Mouse (Mus musculus) thymus, adult 2 months (tissue): ENCODE data around the gene Gm49395. TPM values are rescaled to one million over a fixed set of nuclear protein-coding genes. Genes with fewer than 3 reads are reported as not detected.

Experiments
- DNase-seq: peaks from one replicate; pipeline ENCODE4 v3.0.0; 2021
- H3K27ac ChIP-seq: fragments of 200-500 bp; 2 replicates; pipeline ENCODE4 v1.5.1; 2012; ENCODE audit warnings: low read length, control low read depth; ENCODE audit not compliant: control insufficient read depth, insufficient read depth
- H3K27me3 ChIP-seq: fragments of 200-500 bp; 2 replicates; pipeline ENCODE4 v1.6.1; 2012; ENCODE audit warnings: mild to moderate bottlenecking, low read length, moderate library complexity, mixed read lengths; ENCODE audit not compliant: control insufficient read depth, insufficient read depth
- H3K36me3 ChIP-seq: fragments of 200-500 bp; 2 replicates; pipeline ENCODE4 v1.6.1; 2012; ENCODE audit warnings: mild to moderate bottlenecking, low read length, moderate library complexity; ENCODE audit not compliant: control insufficient read depth, insufficient read depth
- H3K4me1 ChIP-seq: fragments of 200-500 bp; replicated peaks from 2 replicates; pipeline ENCODE4 v1.6.1; 2012; ENCODE audit warnings: low read length; ENCODE audit not compliant: control insufficient read depth, insufficient read depth
- H3K4me3 ChIP-seq: fragments of 200-500 bp; 2 replicates; pipeline ENCODE4 v1.5.1; 2012; ENCODE audit warnings: mild to moderate bottlenecking, low read length, control low read depth, moderate library complexity; ENCODE audit not compliant: control insufficient read depth, insufficient read depth
- CTCF ChIP-seq: fragments of 200-500 bp; IDR thresholded peaks from 2 replicates; pipeline ENCODE4 v1.5.1; 2012; ENCODE audit warnings: mild to moderate bottlenecking, control low read depth, low read length, moderate library complexity, borderline replicate concordance; ENCODE audit not compliant: control insufficient read depth, poor library complexity, insufficient read depth; ENCODE audit errors: extremely low read depth
- POLR2A ChIP-seq: fragments of 200-500 bp; IDR thresholded peaks from 2 replicates; pipeline ENCODE4 v1.6.1; 2012; ENCODE audit warnings: mild to moderate bottlenecking, low read length, control low read depth, moderate library complexity; ENCODE audit not compliant: control insufficient read depth, poor library complexity, insufficient read depth; ENCODE audit errors: extremely low read depth
- WGBS: fragments of 180-500 bp; shearing (Covaris S2); methylation state at CpG from one replicate; pipeline ENCODE4 v1.1.7; 2018; 5-methylcytosine and 5-hydroxymethylcytosine counted together
- polyA plus RNA-seq: library from polyadenylated mRNA; depleted of rRNA; stranded (reverse); fragments of >200 nt; gene quantifications from 2 replicates; pipeline ENCODE4 v1.2.3, GENCODE M21; 2012

Gm49395 gene
- polyA plus RNA-seq, 1 experiment, result 1.5 TPM

GRCm38 (mm10) chr13:115082339-115082738, 19.4 kb downstream of the Gm49395 start:
- no peaks in the 10 kb centered on the region for H3K4me1 ChIP-seq
- no peaks in the 10 kb centered on the region for H3K36me3 ChIP-seq
- WGBS, result 94% methylated on average over 7 of the region's 7 CpGs
- H3K4me3 ChIP-seq, result no peak overlapping the region
- H3K27me3 ChIP-seq, result no peaks in the 10 kb centered on the region
- no peak overlapping the region for H3K27ac ChIP-seq
- no peak for DNase-seq
- TF ChIP-seq CTCF (no peak), POLR2A (no peak)

DNA sequence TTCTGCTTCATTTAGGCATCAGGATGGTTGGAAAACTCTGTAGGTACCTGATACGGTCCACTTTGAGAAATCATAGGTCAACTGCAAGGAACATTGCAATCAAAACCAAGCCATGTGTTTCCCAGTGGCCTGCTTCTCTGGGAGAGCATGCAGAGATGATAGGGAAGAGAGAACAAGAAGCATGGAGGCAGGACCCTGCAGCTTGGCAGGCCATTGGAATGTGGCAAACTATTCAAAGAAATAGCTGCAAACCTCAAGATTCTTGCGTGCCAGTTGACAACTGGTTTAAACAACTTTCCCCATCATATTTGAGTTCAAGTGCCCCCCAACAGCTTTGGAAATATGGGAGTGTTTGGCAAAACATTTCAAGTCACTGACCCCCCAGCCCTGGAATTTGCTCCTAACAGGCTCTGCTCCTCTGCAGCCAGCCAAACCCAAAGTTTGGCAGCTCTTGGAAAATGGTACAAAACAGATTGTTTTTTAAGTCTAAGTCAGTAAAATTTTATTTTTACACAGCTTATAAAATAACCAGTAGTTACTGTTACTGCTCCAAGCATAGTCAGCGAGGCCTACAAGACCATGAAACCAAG, 21.6 kb downstream of the Gm49395 start:
- Histone ChIP-seq H3K27me3 (no peaks in the 10 kb centered on the region), H3K36me3 (no peaks in the 10 kb centered on the region), H3K27ac (no peak overlapping the region), H3K4me1 (no peaks in the 10 kb centered on the region), H3K4me3 (no peak overlapping the region)
- 96% methylated on average over 3 of the region's 3 CpGs for WGBS
- TF ChIP-seq POLR2A (no peak), CTCF (no peak)
- no peak for DNase-seq

- Histone ChIP-seq H3K4me3 (no peak overlapping the region), H3K27ac (no peak overlapping the region), H3K36me3 (no peaks in the 10 kb centered on the region), H3K27me3 (no peaks in the 10 kb centered on the region), H3K4me1 (no peaks in the 10 kb centered on the region)
- DNase-seq, result no peak
- WGBS, result 89% methylated on average over 6 of the region's 6 CpGs
- no peak for TF ChIP-seq CTCF
- TF ChIP-seq POLR2A, result no peak
These were observed 22.6 kb downstream of the Gm49395 start for GRCm38 (mm10) chr13:115078997-115079685.

DNA sequence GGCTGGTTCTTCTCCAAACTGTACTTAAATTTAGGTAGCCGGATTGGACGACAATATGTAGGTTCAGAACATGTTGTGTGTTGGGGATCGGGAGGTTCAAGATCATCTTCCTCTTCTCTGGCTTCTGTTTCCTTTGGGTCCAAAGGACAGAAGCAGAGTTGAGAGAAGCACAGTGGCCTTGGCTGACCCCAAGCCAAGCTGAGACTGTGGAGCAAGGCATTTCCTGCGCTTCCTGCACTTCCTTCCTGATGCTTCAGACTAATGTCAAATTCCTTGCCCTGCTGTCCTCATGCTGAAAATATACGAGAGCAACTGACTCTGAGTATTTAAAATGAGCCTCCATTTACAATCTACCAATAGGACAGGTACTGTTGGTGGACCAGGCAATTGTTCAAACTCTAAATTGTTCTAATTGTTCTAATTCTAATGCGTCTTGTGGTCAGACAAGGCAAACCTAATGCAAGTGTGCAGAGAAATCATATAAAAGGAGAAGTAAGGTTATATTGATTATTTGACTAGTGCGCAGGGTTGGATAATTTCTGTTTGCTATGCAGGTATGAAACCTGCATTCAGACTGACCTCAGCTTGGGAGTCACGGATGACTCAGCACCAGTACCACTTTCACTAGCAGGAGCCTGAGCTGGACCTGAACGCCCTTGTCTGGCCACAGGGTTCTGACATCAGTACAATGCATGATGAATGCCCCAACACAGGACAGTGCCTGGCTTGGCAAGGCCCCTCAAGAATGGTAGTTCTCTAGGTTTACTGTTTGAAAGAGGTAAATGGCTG, 24.2 kb downstream of the Gm49395 start:
- WGBS, result 67% methylated on average over 9 of the region's 9 CpGs

GRCm38 (mm10) chr13:115072386-115072785, 29.3 kb downstream of the Gm49395 start:
- Histone ChIP-seq H3K36me3 (no peaks in the 10 kb centered on the region), H3K4me1 (no peaks in the 10 kb centered on the region), H3K4me3 (no peak overlapping the region), H3K27me3 (no peaks in the 10 kb centered on the region), H3K27ac (no peak overlapping the region)
- DNase-seq, result no peak
- TF ChIP-seq POLR2A (no peak), CTCF (no peak)
- 94% methylated on average over 6 of the region's 6 CpGs for WGBS

More for the DNA sequence above, 24.2 kb downstream of the Gm49395 start:
- Histone ChIP-seq H3K27me3 (no peaks in the 10 kb centered on the region), H3K4me1 (no peaks in the 10 kb centered on the region), H3K36me3 (no peaks in the 10 kb centered on the region), H3K27ac (no peak overlapping the region), H3K4me3 (no peak overlapping the region)
- no peak for DNase-seq
- TF ChIP-seq POLR2A (no peak), CTCF (no peak)

DNA sequence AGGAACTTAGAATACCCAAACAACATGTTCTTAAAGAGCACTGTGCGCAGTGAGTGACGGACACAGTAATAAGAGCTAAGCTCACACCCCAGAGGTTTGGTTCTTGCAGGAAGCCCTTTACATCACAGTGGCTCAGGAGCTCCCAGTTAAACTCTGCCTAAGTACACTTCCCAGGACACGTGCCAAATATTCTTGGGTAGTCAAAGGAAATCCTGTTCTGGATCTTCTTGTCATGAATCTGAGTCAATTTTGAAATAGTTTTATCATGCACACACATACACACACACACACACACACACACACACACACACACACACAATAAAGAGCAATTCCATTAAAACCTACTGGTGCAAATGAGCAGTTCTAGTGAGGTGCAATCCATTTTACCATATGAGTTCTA, 30.3 kb downstream of the Gm49395 start:
- Histone ChIP-seq H3K27ac (no peak overlapping the region), H3K4me3 (no peak overlapping the region), H3K36me3 (no peaks in the 10 kb centered on the region), H3K27me3 (no peaks in the 10 kb centered on the region), H3K4me1 (no peaks in the 10 kb centered on the region)
- 96% methylated on average over 3 of the region's 3 CpGs for WGBS
- TF ChIP-seq CTCF (no peak), POLR2A (no peak)
- no peak for DNase-seq

DNA sequence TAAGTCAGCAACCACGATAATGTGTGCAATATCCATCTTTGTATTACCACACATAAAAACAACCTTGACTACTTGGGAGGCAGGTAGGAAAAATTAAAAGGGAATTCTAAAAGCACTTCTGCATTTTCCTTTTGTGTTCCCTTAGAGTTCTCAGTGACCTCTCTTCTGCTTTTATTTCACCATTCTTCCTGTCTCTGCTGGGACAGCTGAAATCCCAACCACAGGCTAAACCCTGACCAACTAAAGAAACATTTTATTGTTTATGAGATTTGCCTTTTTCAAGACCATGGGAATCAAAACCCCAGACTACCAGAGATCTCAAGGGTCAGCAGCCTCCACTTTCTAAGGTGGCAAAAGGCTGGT, 33.8 kb downstream of the Gm49395 start:
- H3K4me3 ChIP-seq, result no peak overlapping the region
- DNase-seq, result no peak
- TF ChIP-seq CTCF (no peak), POLR2A (no peak)
- H3K27ac ChIP-seq, result no peak overlapping the region
- WGBS, result 84% methylated on average over 1 of the region's 1 CpGs
- no peaks in the 10 kb centered on the region for H3K36me3 ChIP-seq
- no peaks in the 10 kb centered on the region for H3K27me3 ChIP-seq
- no peaks in the 10 kb centered on the region for H3K4me1 ChIP-seq
